Mouse (Mus musculus) neural tube, embryonic 14.5 days (tissue): ENCODE measurements around the gene Zfpl1. TPM values are rescaled to one million over a fixed set of nuclear protein-coding genes. Genes with fewer than 3 reads are reported as not detected.

Source experiments
- ATAC-seq: fragments of 200-750 bp; cut with Nextera tagmentation; 2 replicates; pipeline ENCODE4 v1.8.0; 2017; ENCODE audit warnings: low read depth, mild to moderate bottlenecking, moderate TSS enrichment, moderate library complexity
- H3K27ac ChIP-seq: fragments of 300-500 bp; sonication (generic); 2 replicates; pipeline ENCODE4 v1.5.1; 2014; ENCODE audit warnings: low read depth, mild to moderate bottlenecking, control low read depth, low read length, moderate library complexity, mixed read lengths
- H3K27me3 ChIP-seq: fragments of 300-500 bp; sonication (generic); 2 replicates; pipeline ENCODE4 v1.6.1; 2014; ENCODE audit warnings: low read length; ENCODE audit not compliant: control insufficient read depth, insufficient read depth
- H3K36me3 ChIP-seq: fragments of 300-500 bp; sonication (generic); 2 replicates; pipeline ENCODE4 v1.6.1; 2014; ENCODE audit warnings: low read length, mixed read lengths; ENCODE audit not compliant: control insufficient read depth, insufficient read depth
- H3K4me1 ChIP-seq: fragments of 300-500 bp; sonication (generic); 2 replicates; pipeline ENCODE4 v1.6.1; 2014; ENCODE audit warnings: low read length; ENCODE audit not compliant: control insufficient read depth, insufficient read depth
- H3K4me2 ChIP-seq: fragments of 300-500 bp; sonication (generic); 2 replicates; pipeline ENCODE4 v1.6.1; 2014; ENCODE audit warnings: mild to moderate bottlenecking, low read depth, low read length, control low read depth
- H3K4me3 ChIP-seq: fragments of 300-500 bp; sonication (generic); 2 replicates; pipeline ENCODE4 v1.5.1; 2014; ENCODE audit warnings: low read depth, low read length, control low read depth, mixed read lengths
- H3K9ac ChIP-seq: fragments of 300-500 bp; sonication (generic); replicated peaks from 2 replicates; pipeline ENCODE4 v1.6.1; 2014; ENCODE audit warnings: low read depth, mild to moderate bottlenecking, control low read depth, low read length, mixed read lengths
- H3K9me3 ChIP-seq: fragments of 300-500 bp; sonication (generic); 2 replicates; pipeline ENCODE4 v1.6.1; 2016; ENCODE audit warnings: low read length; ENCODE audit not compliant: control insufficient read depth
- WGBS: fragments of 180-500 bp; shearing (Covaris S2); extraction: QIAGEN DNeasy Blood & Tissue Kit; methylation state at CpG from one replicate; pipeline ENCODE4 v1.1.7; 2014; 5-methylcytosine and 5-hydroxymethylcytosine counted together
- polyA plus RNA-seq: library from polyadenylated mRNA; unstranded; fragments of >200 nt; fragmentation: Nextera tagmentation; extraction: Ambion mirVana; gene quantifications from 2 replicates; pipeline ENCODE4 v1.2.1, GENCODE M21; 2014

The Zfpl1 gene
- polyA plus RNA-seq, 1 experiment from 2014 or later, result 85.6 TPM

GRCm38 (mm10) chr19:6104476-6104875, 19.7 kb upstream of the Zfpl1 start:
- no peak overlapping the region for H3K27ac ChIP-seq
- 89% methylated on average over 4 of the region's 4 CpGs for WGBS
- no peaks in the 10 kb centered on the region for H3K36me3 ChIP-seq
- H3K9me3 ChIP-seq, result no peaks in the 10 kb centered on the region
- H3K4me3 ChIP-seq, result no peak overlapping the region
- no peaks in the 10 kb centered on the region for H3K4me1 ChIP-seq
- H3K27me3 ChIP-seq, result no peaks in the 10 kb centered on the region
- H3K9ac ChIP-seq, result no peak overlapping the region
- H3K4me2 ChIP-seq, result no peak overlapping the region
- ATAC-seq, result no peak

GRCm38 (mm10) chr19:6102169-6102853, 17.6 kb upstream of the Zfpl1 start:
- no peaks in the 10 kb centered on the region for H3K9me3 ChIP-seq
- no peaks in the 10 kb centered on the region for H3K27me3 ChIP-seq
- no peak overlapping the region for H3K4me3 ChIP-seq
- H3K4me2 ChIP-seq, result no peak overlapping the region
- no peak for ATAC-seq
- H3K4me1 ChIP-seq, result no peaks in the 10 kb centered on the region
- 86% methylated on average over 6 of the region's 6 CpGs for WGBS
- H3K36me3 ChIP-seq, result no peaks in the 10 kb centered on the region
- no peak overlapping the region for H3K27ac ChIP-seq
- no peak overlapping the region for H3K9ac ChIP-seq

- H3K27ac ChIP-seq, result no peak overlapping the region
Observed at GRCm38 (mm10) chr19:6101186-6101585, 16.4 kb upstream of the Zfpl1 start.

GRCm38 (mm10) chr19:6097847-6098246, 13.1 kb upstream of the Zfpl1 start:
- Histone ChIP-seq H3K27me3 (no peaks in the 10 kb centered on the region), H3K9ac (no peak overlapping the region), H3K36me3 (no peaks in the 10 kb centered on the region), H3K4me3 (no peak overlapping the region), H3K4me2 (no peak overlapping the region), H3K27ac (no peak overlapping the region), H3K4me1 (no peaks in the 10 kb centered on the region), H3K9me3 (no peaks in the 10 kb centered on the region)
- no peak for ATAC-seq
- 84% methylated on average over 3 of the region's 3 CpGs for WGBS

More at GRCm38 (mm10) chr19:6101186-6101585, 16.4 kb upstream of the Zfpl1 start:
- Histone ChIP-seq H3K36me3 (no peaks in the 10 kb centered on the region), H3K4me1 (no peaks in the 10 kb centered on the region), H3K9me3 (no peaks in the 10 kb centered on the region), H3K4me3 (no peak overlapping the region), H3K9ac (no peak overlapping the region), H3K4me2 (no peak overlapping the region), H3K27me3 (no peaks in the 10 kb centered on the region)
- WGBS, result 56% methylated on average over 6 of the region's 6 CpGs
- no peak for ATAC-seq

- Histone ChIP-seq H3K36me3 (no peaks in the 10 kb centered on the region), H3K4me3 (no peak within 1 kb of the TSS), H3K27me3 (no peaks in the 10 kb centered on the region), H3K9ac (0 out of 2 replicates have a peak within 1 kb of the TSS, but pooled peaks have one; percentile 3), H3K27ac (no peak within 1 kb of the TSS), H3K9me3 (no peaks in the 10 kb centered on the region), H3K4me1 (no peaks in the 10 kb centered on the region), H3K4me2 (no peak within 1 kb of the TSS)
- WGBS, result 96% methylated on average over 7 of the region's 7 CpGs
- no peak for ATAC-seq
Observed at GRCm38 (mm10) chr19:6094119-6094518, 9.4 kb upstream of the Zfpl1 start, which contains the start of gene AC131692.1. Gene AC131692.1, plus strand, starts transcription at chr19:6094419.

- no peaks in the 10 kb centered on the region for H3K9me3 ChIP-seq
- WGBS, result 95% methylated on average over 13 of the region's 13 CpGs
- no peak overlapping the region for H3K27ac ChIP-seq
- H3K4me2 ChIP-seq, result no peak overlapping the region
- no peaks in the 10 kb centered on the region for H3K27me3 ChIP-seq
- H3K9ac ChIP-seq, result no peak overlapping the region
- ATAC-seq, result no peak
- peaks cover 8% of the 10 kb centered on the region for H3K4me1 ChIP-seq
- no peaks in the 10 kb centered on the region for H3K36me3 ChIP-seq
- no peak overlapping the region for H3K4me3 ChIP-seq
Observed at GRCm38 (mm10) chr19:6088841-6089240, 4.1 kb upstream of the Zfpl1 start.

- H3K4me3 ChIP-seq, result peak overlapping the region; percentile 41
- peaks cover 11% of the 10 kb centered on the region for H3K4me1 ChIP-seq
- H3K4me2 ChIP-seq, result peak overlapping the region; percentile 89
- peaks cover 13% of the 10 kb centered on the region for H3K36me3 ChIP-seq
- H3K9ac ChIP-seq, result no peak overlapping the region
- no peaks in the 10 kb centered on the region for H3K27me3 ChIP-seq
- H3K9me3 ChIP-seq, result no peaks in the 10 kb centered on the region
- ATAC-seq, result peak; percentile 69
- H3K27ac ChIP-seq, result no peak overlapping the region
- WGBS, result under 1% methylated on average over 17 of the region's 17 CpGs
Observed at GRCm38 (mm10) chr19:6085417-6085879, 692 bp upstream of the Zfpl1 start.

- ATAC-seq, result no peak
- WGBS, result 92% methylated on average over 9 of the region's 9 CpGs
Observed at GRCm38 (mm10) chr19:6082156-6082555, 2.6 kb downstream of the Zfpl1 start, which contains the start of gene Gm28374. Gene Gm28374, minus strand, starts transcription at chr19:6082256.

GRCm38 (mm10) chr19:6079983-6080480, 4.7 kb downstream of the Zfpl1 start, which contains the start of gene Tmem262:
Gene Tmem262, plus strand, starts transcription at chr19:6080033.
- Histone ChIP-seq H3K4me2 (no peak within 1 kb of the TSS), H3K9ac (no peak within 1 kb of the TSS), H3K27ac (no peak within 1 kb of the TSS), H3K27me3 (no peaks in the 10 kb centered on the region), H3K9me3 (no peaks in the 10 kb centered on the region), H3K4me3 (no peak within 1 kb of the TSS), H3K4me1 (peaks cover 19% of the 10 kb centered on the region), H3K36me3 (peaks cover 18% of the 10 kb centered on the region)
- ATAC-seq, result no peak
- 95% methylated on average over 12 of the region's 12 CpGs for WGBS

More at GRCm38 (mm10) chr19:6082156-6082555, 2.6 kb downstream of the Zfpl1 start, which contains the start of gene Gm28374:
- Histone ChIP-seq H3K4me3 (no peak within 1 kb of the TSS), H3K36me3 (peaks cover 18% of the 10 kb centered on the region), H3K27me3 (no peaks in the 10 kb centered on the region), H3K4me1 (peaks cover 14% of the 10 kb centered on the region), H3K4me2 (no peak within 1 kb of the TSS), H3K9me3 (no peaks in the 10 kb centered on the region), H3K27ac (no peak within 1 kb of the TSS), H3K9ac (no peak within 1 kb of the TSS)
